ENCODE assay signal across 27 mouse cellular contexts in genomic region chr14:79275870-79276395, GRCm38 (mm10). TPM values are rescaled to one million over a fixed set of nuclear protein-coding genes. Genes with fewer than 3 reads are reported as not detected.
DNase-seq lines count a peak whose midpoint lies in the region; ATAC-seq and TF ChIP-seq lines count a peak whose summit lies in the region.
"Had no signal": no experiment of that assay in that cellular context is flagged by ENCODE, and none has a peak within 500 bp of the region (broad histone marks: within the 10 kb centered on the region; RNA-seq: fewer than 3 reads in every experiment).

No protein-coding gene starts in this region.

- no peaks in the 10 kb centered on the region for H3K9me3 ChIP-seq in forebrain, embryonic 11.5 days (ENCODE audit: control insufficient read depth, low read length)
- H3K9me3 ChIP-seq in forebrain, embryonic 16.5 days (ENCODE audit: control insufficient read depth, low read length): no peaks in the 10 kb centered on the region
- H3K9me3 ChIP-seq in midbrain, embryonic 11.5 days (ENCODE audit: control insufficient read depth, low read length): no peaks in the 10 kb centered on the region
- H3K9me3 ChIP-seq in midbrain, embryonic 15.5 days: no peaks in the 10 kb centered on the region
- H3K9me3 ChIP-seq in ES-E14 (ENCODE audit: control insufficient read depth, insufficient read depth, low read depth, low read length): no peaks in the 10 kb centered on the region
- H3K9me3 ChIP-seq in limb, embryonic 10.5 days (replicated peaks): no peaks in the 10 kb centered on the region
- H3K9me3 ChIP-seq: embryonic facial prominence, embryonic 12.5 days; G1E; liver, embryonic 12.5 days; midbrain, embryonic 12.5 days had no signal

- peaks cover 2% of the 10 kb centered on the region; the same call in 1 of the 2 replicates for H3K4me1 ChIP-seq in forebrain, embryonic 11.5 days (replicated peaks; ENCODE audit: control insufficient read depth, insufficient read depth, low read length)
- H3K4me1 ChIP-seq in forebrain, embryonic 16.5 days (replicated peaks; ENCODE audit: control insufficient read depth, insufficient read depth, low read length): no peaks in the 10 kb centered on the region
- H3K4me1 ChIP-seq in midbrain, embryonic 11.5 days (ENCODE audit: control insufficient read depth, insufficient read depth, low read length): peaks cover 9% of the 10 kb centered on the region
- peaks cover 17% of the 10 kb centered on the region for H3K4me1 ChIP-seq in midbrain, embryonic 15.5 days
- peaks cover 18 to 19% of the 10 kb centered on the region in 2 experiments for H3K4me1 ChIP-seq in ES-E14 (ENCODE audit: control insufficient read depth in 2 of 2, insufficient read depth in 2 of 2, low read length in 2 of 2, poor library complexity in 1 of 2)
- H3K4me1 ChIP-seq in limb, embryonic 10.5 days: peaks cover 32% of the 10 kb centered on the region

- no peak for DNase-seq in forebrain, embryonic 11.5 days (ENCODE audit: low spot score)
- peak; percentile 82 for DNase-seq in midbrain, embryonic 11.5 days (ENCODE audit: low spot score, missing footprints)
- DNase-seq in ES-E14 (ENCODE audit: low read depth, low spot score): peak; percentile 54
- DNase-seq in limb, embryonic 10.5 days (ENCODE audit: low spot score): no peak
- DNase-seq in heart, adult 18-20 months: no peak
- DNase-seq: adrenal gland, postnatal 10 days; cerebellum, adult 18-20 months; cerebellum, postnatal 36 days; gastrocnemius, postnatal 25 days; heart, postnatal 4 days; kidney, postnatal 10 days; lung, embryonic 14.5 days; spleen, adult 18-20 months; thymus, postnatal 4 days had no signal

- no peaks in the 10 kb centered on the region for H3K36me3 ChIP-seq in forebrain, embryonic 11.5 days (ENCODE audit: control insufficient read depth, insufficient read depth, low read length)
- H3K36me3 ChIP-seq in forebrain, embryonic 16.5 days (ENCODE audit: control insufficient read depth, insufficient read depth): no peaks in the 10 kb centered on the region
- H3K36me3 ChIP-seq in midbrain, embryonic 11.5 days (ENCODE audit: control insufficient read depth, insufficient read depth, low read length): no peaks in the 10 kb centered on the region
- H3K36me3 ChIP-seq in midbrain, embryonic 15.5 days (replicated peaks): no peaks in the 10 kb centered on the region
- no peaks in the 10 kb centered on the region; the same call in 1 of the 2 replicates for H3K36me3 ChIP-seq in ES-E14 (ENCODE audit: control insufficient read depth, insufficient read depth, low read length, poor library complexity, severe bottlenecking)
- H3K36me3 ChIP-seq in limb, embryonic 10.5 days: no peaks in the 10 kb centered on the region
- H3K36me3 ChIP-seq: embryonic facial prominence, embryonic 12.5 days; G1E; liver, embryonic 12.5 days; midbrain, embryonic 12.5 days had no signal

- H3K4me3 ChIP-seq in forebrain, embryonic 11.5 days (ENCODE audit: low read depth, low read length): no peak overlapping the region
- no peak overlapping the region for H3K4me3 ChIP-seq in forebrain, embryonic 16.5 days (replicated peaks; ENCODE audit: low read length)
- no peak overlapping the region for H3K4me3 ChIP-seq in midbrain, embryonic 11.5 days (ENCODE audit: low read depth, low read length)
- H3K4me3 ChIP-seq in midbrain, embryonic 15.5 days: no peak overlapping the region
- H3K4me3 ChIP-seq in ES-E14 (ENCODE audit: insufficient read depth in 1 of 2, low read depth in 1 of 2, low read length in 2 of 2, poor library complexity in 1 of 2, severe bottlenecking in 1 of 2): no peak overlapping the region
- H3K4me3 ChIP-seq in limb, embryonic 10.5 days: no peak overlapping the region
- H3K4me3 ChIP-seq: embryonic facial prominence, embryonic 12.5 days; left cerebral cortex, adult 2 months; liver, embryonic 12.5 days; midbrain, embryonic 12.5 days had no signal

- no peak overlapping the region for H3K4me2 ChIP-seq in forebrain, embryonic 11.5 days (ENCODE audit: low read depth, low read length, severe bottlenecking)
- no peak overlapping the region for H3K4me2 ChIP-seq in forebrain, embryonic 16.5 days (ENCODE audit: low read length)
- H3K4me2 ChIP-seq in midbrain, embryonic 11.5 days: no peak overlapping the region
- no peak overlapping the region for H3K4me2 ChIP-seq in midbrain, embryonic 15.5 days
- H3K4me2 ChIP-seq: embryonic facial prominence, embryonic 12.5 days; heart, embryonic 11.5 days; liver, embryonic 12.5 days; lung, embryonic 14.5 days; midbrain, embryonic 12.5 days had no signal

- H3K27me3 ChIP-seq in forebrain, embryonic 11.5 days (ENCODE audit: control insufficient read depth, insufficient read depth, low read length): no peaks in the 10 kb centered on the region
- H3K27me3 ChIP-seq in forebrain, embryonic 16.5 days (replicated peaks; ENCODE audit: control insufficient read depth, insufficient read depth, low read length): no peaks in the 10 kb centered on the region
- no peaks in the 10 kb centered on the region for H3K27me3 ChIP-seq in midbrain, embryonic 11.5 days (ENCODE audit: control insufficient read depth, insufficient read depth, low read length)
- H3K27me3 ChIP-seq in midbrain, embryonic 15.5 days (replicated peaks): no peaks in the 10 kb centered on the region
- H3K27me3 ChIP-seq in limb, embryonic 10.5 days (ENCODE audit: low read depth, poor library complexity, severe bottlenecking): no peaks in the 10 kb centered on the region
- H3K27me3 ChIP-seq: embryonic facial prominence, embryonic 12.5 days; liver, embryonic 12.5 days; midbrain, embryonic 12.5 days had no signal

- H3K9ac ChIP-seq in forebrain, embryonic 11.5 days (ENCODE audit: low read length): no peak overlapping the region
- H3K9ac ChIP-seq in forebrain, embryonic 16.5 days (replicated peaks; ENCODE audit: low read depth, low read length): no peak overlapping the region
- no peak overlapping the region for H3K9ac ChIP-seq in midbrain, embryonic 11.5 days (ENCODE audit: low read length)
- H3K9ac ChIP-seq in midbrain, embryonic 15.5 days: no peak overlapping the region
- H3K9ac ChIP-seq in ES-E14 (ENCODE audit: insufficient read depth, low read depth, low read length, poor library complexity, severe bottlenecking): no peak overlapping the region
- H3K9ac ChIP-seq: embryonic facial prominence, embryonic 12.5 days; liver, embryonic 12.5 days; lung, embryonic 14.5 days; midbrain, embryonic 12.5 days had no signal

- in situ Hi-C loops in ES-E14 (cut with MboI; ENCODE audit: low sequenced_read_pairs in 2 of 2, unreplicated experiment in 2 of 2): no loop called here

- WGBS in forebrain, embryonic 11.5 days: 83% methylated on average over 8 of the region's 8 CpGs
- WGBS in forebrain, embryonic 16.5 days: 83% methylated on average over 8 of the region's 8 CpGs
- WGBS in midbrain, embryonic 11.5 days: 82% methylated on average over 8 of the region's 8 CpGs
- 77% methylated on average over 8 of the region's 8 CpGs for WGBS in midbrain, embryonic 15.5 days
- WGBS in limb, embryonic 10.5 days: 82% methylated on average over 8 of the region's 8 CpGs

- 0 out of 2 replicates have a peak, but pooled peaks have one; percentile 28 for ATAC-seq in forebrain, embryonic 11.5 days (replicated peaks; ENCODE audit: low FRiP score)
- ATAC-seq in forebrain, embryonic 16.5 days: no peak
- ATAC-seq in midbrain, embryonic 11.5 days (ENCODE audit: low FRiP score): no peak
- ATAC-seq in midbrain, embryonic 15.5 days (replicated peaks): no peak
- ATAC-seq: intestine, postnatal 0 days; liver, embryonic 12.5 days had no signal

- no peak overlapping the region for H3K27ac ChIP-seq in forebrain, embryonic 11.5 days (ENCODE audit: low read depth, low read length)
- no peak overlapping the region for H3K27ac ChIP-seq in forebrain, embryonic 16.5 days (ENCODE audit: low read length)
- no peak overlapping the region for H3K27ac ChIP-seq in midbrain, embryonic 11.5 days (ENCODE audit: low read depth, low read length)
- H3K27ac ChIP-seq in midbrain, embryonic 15.5 days: no peak overlapping the region
- no peak overlapping the region for H3K27ac ChIP-seq in ES-E14 (ENCODE audit: insufficient read depth, low read depth, low read length, poor library complexity, severe bottlenecking)
- H3K27ac ChIP-seq in limb, embryonic 10.5 days: 0 out of 2 replicates have a peak overlapping the region, but pooled peaks have one; percentile 30
- H3K27ac ChIP-seq: embryonic facial prominence, embryonic 12.5 days; left cerebral cortex, adult 2 months; liver, embryonic 12.5 days; midbrain, embryonic 12.5 days had no signal

TF ChIP-seq in ES-E14, 5 proteins besides CTCF, POLR2A, EP300 and RAD21:
- 0 out of 2 replicates have a peak, but pooled peaks have one; percentile 42 for TF ChIP-seq ZNF384 (IDR thresholded peaks at IDR 0.05; ENCODE audit: low read depth, low read length)
- no peak for TF ChIP-seq CHD2 (IDR thresholded peaks at IDR 0.05; ENCODE audit: low read depth, low read length)
TF ChIP-seq in ES-E14: peak in this region for 1.

RNA-seq across cellular contexts. Expression of gene Rgcc, which starts 25.5 kb away (rescaled TPM):
- polyA plus RNA-seq in forebrain, embryonic 11.5 days (2014; fragmentation: Nextera tagmentation; extraction: Ambion mirVana): 72.4 and 75.8 TPM in 2 replicates
- polyA plus RNA-seq in forebrain, embryonic 16.5 days (2015; fragmentation: Nextera tagmentation; extraction: Ambion mirVana): 58.0 and 62.8 TPM in 2 replicates
- 13.7 and 18.7 TPM in 2 replicates for polyA plus RNA-seq in midbrain, embryonic 11.5 days (2014; fragmentation: Nextera tagmentation; extraction: Ambion mirVana)
- polyA plus RNA-seq in midbrain, embryonic 15.5 days (2015; fragmentation: Nextera tagmentation; extraction: Ambion mirVana): 21.4 and 33.6 TPM in 2 replicates
- 0.71 and 1.2 TPM in 2 replicates for total RNA-seq in ES-E14 (2012; rRNA removed)
- 9.5 and 14.8 TPM in 2 replicates for polyA plus RNA-seq in limb, embryonic 10.5 days (2016; fragmentation: Nextera tagmentation; extraction: Ambion mirVana)
- total RNA-seq in heart, adult 18-20 months (2021): 100 to 1,000 TPM; 112 to 122 TPM
- total RNA-seq: G1E had no signal
- polyA plus RNA-seq: G1E had no signal

RNA-seq across cellular contexts. Expression of gene Zfp957, which starts 28.8 kb away (rescaled TPM):
- not detected in 2 replicates for polyA plus RNA-seq in forebrain, embryonic 11.5 days (2014; fragmentation: Nextera tagmentation; extraction: Ambion mirVana)
- polyA plus RNA-seq in forebrain, embryonic 16.5 days (2015; fragmentation: Nextera tagmentation; extraction: Ambion mirVana): not detected in 2 replicates
- not detected in 2 replicates for polyA plus RNA-seq in midbrain, embryonic 11.5 days (2014; fragmentation: Nextera tagmentation; extraction: Ambion mirVana)
- 0.06 TPM in 1 of 2 replicates, not detected in the other for polyA plus RNA-seq in midbrain, embryonic 15.5 days (2015; fragmentation: Nextera tagmentation; extraction: Ambion mirVana)
- not detected in 2 replicates for total RNA-seq in ES-E14 (2012; rRNA removed)
- polyA plus RNA-seq in limb, embryonic 10.5 days (2016; fragmentation: Nextera tagmentation; extraction: Ambion mirVana): not detected in 2 replicates
- not detected for total RNA-seq in heart, adult 18-20 months (2021)
- total RNA-seq: adrenal gland, postnatal 10 days; G1E; gastrocnemius, postnatal 25 days; heart, postnatal 4 days; left cerebral cortex, adult 2 months had no signal
- polyA plus RNA-seq: brain, embryonic 14.5 days; embryonic facial prominence, embryonic 12.5 days; G1E; heart, embryonic 11.5 days; intestine, postnatal 0 days; limb, embryonic 11.5 days; liver, embryonic 12.5 days; lung, embryonic 14.5 days; midbrain, embryonic 12.5 days; neural tube, embryonic 11.5 days; stomach, embryonic 14.5 days had no signal

Comparison
In these comparisons a context has a peak if more than half of its experiments do, and no peak if none do; other contexts are left out.
1. DNase-seq: peak in midbrain, embryonic 11.5 days (single experiment) and ES-E14 (single experiment); none in forebrain, embryonic 11.5 days (single experiment), limb, embryonic 10.5 days (single experiment) and heart, adult 18-20 months (0 of 2).